Mouse (Mus musculus) fat pad, adult 2 months (tissue): Measurements from ENCODE around the gene Tyms.
"Not testable (repeated sequence)": the region's sequence is repeated elsewhere in the genome, so short reads cannot be mapped to it uniquely, and the experiment has no call there.

ENCODE experiments used
- DNase-seq: peaks from one replicate; pipeline ENCODE4 v3.0.0-alpha.2; 2011; ENCODE audit warnings: low read depth, low spot score; ENCODE audit errors: extremely low read depth

Gene Tyms

DNA sequence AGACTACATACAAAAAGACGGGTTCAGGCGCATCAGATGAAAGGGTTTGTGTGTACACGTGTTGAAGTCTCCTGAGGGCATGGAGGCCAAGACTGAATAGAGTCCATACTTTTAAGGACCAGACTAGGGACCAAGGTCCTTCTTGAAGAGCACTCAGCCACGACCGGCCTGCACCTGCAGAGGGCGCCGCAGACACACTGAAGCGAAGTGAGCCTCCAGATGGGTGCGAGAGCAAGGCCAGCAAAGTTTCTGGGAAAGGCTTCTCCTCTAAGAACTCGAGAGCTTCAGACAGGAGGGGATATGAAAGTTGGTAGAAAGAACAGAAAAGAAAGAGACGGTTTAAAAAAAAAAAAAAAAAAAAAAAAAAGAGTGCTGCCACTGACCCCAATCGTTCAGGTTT is 30.9 kb upstream of the Tyms start:
- DNase-seq: no peak

GRCm38 (mm10) chr5:30103340-30103739 is 29.9 kb upstream of the Tyms start:
- DNase-seq: no peak

DNA sequence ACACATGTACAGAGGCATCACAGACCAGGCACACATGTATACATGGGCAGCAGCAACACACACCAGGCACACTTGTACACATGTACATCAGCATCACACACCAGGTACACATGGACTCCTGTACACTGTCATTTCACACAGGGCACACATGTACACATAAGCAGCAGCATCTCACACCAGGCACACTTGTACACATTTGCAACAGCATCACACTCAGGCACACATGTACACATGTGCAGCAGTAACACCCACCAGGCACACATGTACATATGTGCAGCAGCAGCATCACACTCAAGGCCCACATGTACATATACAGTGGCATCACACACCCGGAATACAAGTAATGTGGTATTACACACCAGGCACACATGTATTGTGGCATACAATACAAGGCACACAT is 24.8 kb upstream of the Tyms start:
- no peak for DNase-seq

DNA sequence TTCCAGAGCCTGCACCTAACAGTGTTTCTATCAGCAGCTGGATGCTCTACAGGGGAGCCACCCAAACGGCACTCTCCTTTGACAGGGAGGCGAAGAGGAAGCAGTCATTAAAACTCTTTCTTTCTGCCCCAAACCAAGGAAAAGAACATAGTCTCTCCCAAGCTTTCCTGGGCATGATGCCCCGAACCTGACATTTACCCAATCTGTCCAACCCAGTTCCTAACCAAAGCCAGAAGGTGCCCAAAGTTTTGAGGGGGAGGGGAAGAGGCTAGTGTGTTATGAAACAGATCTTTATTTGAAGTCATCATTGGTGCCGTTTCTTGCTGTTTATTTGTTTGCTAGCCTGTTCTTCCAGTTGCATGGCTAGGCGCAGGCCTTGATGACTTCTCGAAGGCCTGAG is 22.3 kb upstream of the Tyms start:
- no peak for DNase-seq

DNA sequence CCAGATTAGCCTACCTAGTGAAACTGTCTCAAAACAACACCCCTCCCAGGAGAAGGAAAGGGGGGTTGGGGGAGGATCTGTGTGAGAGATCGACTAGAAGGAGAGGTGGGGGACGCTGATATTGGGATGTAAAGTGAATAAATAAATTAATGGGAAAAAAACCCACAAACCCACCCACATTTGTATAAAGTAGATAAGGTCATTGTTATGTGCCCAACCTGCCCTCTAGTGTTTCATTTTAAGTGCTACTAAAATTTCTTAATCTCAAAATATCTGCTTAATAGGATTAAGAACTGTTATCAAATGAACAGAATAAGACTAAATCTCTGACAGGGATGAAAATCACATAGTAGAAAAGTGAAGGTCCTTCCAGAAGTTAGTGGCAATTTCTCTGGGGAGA is 21.0 kb upstream of the Tyms start:
- no peak for DNase-seq

GRCm38 (mm10) chr5:30092701-30093100 is 19.3 kb upstream of the Tyms start:
- DNase-seq: no peak

- DNase-seq: no peak
These were observed 1.0 kb downstream of the Tyms start for GRCm38 (mm10) chr5:30072377-30072776.

DNA sequence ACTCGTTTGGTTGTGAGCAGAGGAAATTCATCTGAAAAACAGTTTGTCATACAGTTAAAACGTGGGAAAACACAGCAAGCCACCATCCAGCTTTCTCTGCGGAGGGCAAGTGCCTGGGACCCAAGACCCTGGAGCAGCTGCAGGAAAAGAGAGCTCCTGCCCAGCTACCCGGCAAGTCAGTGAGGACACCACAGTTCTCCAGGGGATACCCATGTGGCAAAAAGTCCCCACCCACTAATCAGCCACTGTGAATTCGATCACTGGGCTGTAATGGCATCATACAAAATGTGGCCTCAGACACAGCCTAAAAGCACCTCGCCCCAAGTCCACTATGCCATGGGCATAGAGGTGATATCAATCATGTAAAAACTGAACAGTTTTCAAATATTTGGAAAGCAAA is 1.7 kb downstream of the Tyms start:
- no peak for DNase-seq

GRCm38 (mm10) chr5:30067726-30068125 is 5.7 kb downstream of the Tyms start:
- no peak for DNase-seq

DNA sequence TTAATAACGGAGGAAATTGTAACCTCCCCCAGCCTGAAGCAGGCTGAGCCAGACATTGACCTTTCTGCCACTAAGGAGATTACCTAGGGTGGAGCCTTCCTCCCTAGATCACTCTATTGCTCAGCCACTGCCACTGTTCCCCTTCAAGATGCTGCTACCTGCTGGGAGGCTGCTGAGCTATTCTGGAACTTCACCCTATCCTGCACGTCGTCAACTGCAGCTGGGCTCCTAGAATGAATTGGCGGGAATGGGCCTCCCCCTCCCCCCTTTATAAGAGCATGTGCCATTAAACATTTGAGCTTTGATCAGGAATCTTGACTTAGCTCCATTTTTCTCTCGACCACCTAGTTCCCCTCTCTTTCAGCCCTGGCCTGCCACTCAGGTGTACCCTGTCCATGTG is 13.8 kb downstream of the Tyms start:
- not testable (repeated sequence) for DNase-seq

- DNase-seq: no peak
These were observed 15.1 kb downstream of the Tyms start for GRCm38 (mm10) chr5:30058216-30058731.

GRCm38 (mm10) chr5:30039841-30040240 is 33.6 kb downstream of the Tyms start:
- not testable (repeated sequence) for DNase-seq

DNA sequence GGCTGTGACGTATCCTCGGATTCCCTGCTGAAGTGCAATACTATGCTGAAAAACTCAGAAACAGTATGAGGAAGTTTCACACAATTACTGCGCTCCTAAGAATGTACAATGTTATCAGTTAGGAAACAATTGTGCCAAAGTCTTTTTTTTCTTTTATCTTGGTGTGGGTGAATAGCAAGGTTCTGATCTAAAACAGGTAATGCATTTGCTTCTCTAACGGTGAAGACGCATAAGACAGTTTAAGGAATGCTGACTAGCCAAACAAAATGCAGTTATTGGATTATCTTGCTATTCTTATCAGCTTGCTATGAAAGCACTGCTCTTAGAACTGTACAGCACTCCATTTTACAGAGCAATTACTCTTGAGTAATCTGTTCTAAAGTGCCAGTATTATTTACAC is 34.1 kb downstream of the Tyms start:
- DNase-seq: not testable (repeated sequence)

GRCm38 (mm10) chr5:30037111-30037510 is 36.3 kb downstream of the Tyms start:
- not testable (repeated sequence) for DNase-seq

DNA sequence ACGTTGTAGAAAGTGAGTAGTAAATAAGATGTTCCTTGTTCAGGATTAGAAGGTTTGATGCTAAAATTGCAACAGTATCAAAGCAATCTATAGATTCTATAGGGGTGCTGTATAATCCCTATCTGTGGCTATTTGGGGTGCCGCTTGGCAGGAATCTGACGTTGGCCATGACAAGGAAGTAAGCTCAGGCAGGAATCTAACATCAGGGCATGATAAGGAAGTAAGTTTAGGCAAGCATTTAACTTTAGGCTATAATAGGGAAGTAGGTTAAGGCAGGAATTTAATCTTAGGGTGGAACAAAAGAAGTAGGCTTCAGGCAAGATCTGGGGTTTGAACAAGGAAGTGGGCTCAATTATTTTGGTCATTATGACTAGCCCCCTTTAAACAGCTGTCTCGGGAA is 37.6 kb downstream of the Tyms start:
- DNase-seq: not testable (repeated sequence)

- DNase-seq: no peak
These were observed 58.8 kb downstream of the Tyms start for GRCm38 (mm10) chr5:30014580-30014979.

DNA sequence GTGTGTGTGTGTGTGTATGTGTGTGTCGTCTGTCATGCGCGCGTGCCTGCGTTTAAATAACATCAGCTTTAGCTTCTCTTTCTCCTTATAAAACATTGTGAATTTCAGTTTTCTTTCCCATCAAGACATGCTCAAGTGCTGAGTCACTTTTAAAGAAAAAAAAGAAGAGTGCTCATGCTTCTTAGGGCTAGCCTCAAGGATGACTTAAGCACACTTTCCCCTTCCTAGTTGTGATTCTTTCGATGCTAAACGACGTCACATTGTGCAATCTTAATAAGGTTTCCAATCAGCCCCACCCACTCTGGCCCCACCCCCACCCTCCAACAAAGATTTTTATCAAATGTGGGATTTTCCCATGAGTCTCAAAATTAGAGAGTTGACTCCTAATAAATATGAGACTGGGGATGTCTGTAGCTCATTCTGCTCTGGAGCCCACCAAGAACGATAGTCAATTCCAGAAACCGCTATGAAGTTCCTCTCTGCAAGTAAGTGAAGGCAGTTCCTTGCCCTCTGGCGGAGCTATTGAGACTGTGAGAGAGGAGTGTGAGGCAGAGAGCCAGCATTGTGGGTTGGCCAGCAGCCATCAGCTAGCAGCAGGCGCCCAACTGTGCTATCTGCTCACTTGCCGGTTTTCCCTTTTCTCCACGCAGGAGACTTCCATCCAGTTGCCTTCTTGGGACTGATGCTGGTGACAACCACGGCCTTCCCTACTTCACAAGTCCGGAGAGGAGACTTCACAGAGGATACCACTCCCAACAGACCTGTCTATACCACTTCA is 60.5 kb downstream of the Tyms start, which contains the start of gene Il6:
Gene Il6 (plus strand): TSS at position 389 of the 778 bp plus-strand sequence.
- DNase-seq: no peak
